Mouse (Mus musculus): ENCODE results near the gene Srsf9.

GRCm38 (mm10) chr5:115374204-115374820 is 47.3 kb downstream of the Srsf9 start:
- TF ChIP-seq CTCF (IDR thresholded peaks at IDR 0.05; ENCODE audit: borderline replicate concordance, control insufficient read depth, extremely low read depth, insufficient read depth, low read length, poor library complexity): no peak
- no peak for TF ChIP-seq POLR2A (IDR thresholded peaks at IDR 0.05; ENCODE audit: control insufficient read depth, extremely low read depth, insufficient read depth, low read length, poor library complexity)
